Mouse (Mus musculus): ENCODE results near the gene Scaf11. TPM values are rescaled to one million over a fixed set of nuclear protein-coding genes. Genes with fewer than 3 reads are reported as not detected.
"Not testable (repeated sequence)": the region's sequence is repeated elsewhere in the genome, so short reads cannot be mapped to it uniquely, and the experiment has no call there.

Gene Scaf11
- 44.1 and 47.4 TPM in 2 replicates for polyA plus RNA-seq (2015; fragmentation: Nextera tagmentation; extraction: Ambion mirVana)

DNA sequence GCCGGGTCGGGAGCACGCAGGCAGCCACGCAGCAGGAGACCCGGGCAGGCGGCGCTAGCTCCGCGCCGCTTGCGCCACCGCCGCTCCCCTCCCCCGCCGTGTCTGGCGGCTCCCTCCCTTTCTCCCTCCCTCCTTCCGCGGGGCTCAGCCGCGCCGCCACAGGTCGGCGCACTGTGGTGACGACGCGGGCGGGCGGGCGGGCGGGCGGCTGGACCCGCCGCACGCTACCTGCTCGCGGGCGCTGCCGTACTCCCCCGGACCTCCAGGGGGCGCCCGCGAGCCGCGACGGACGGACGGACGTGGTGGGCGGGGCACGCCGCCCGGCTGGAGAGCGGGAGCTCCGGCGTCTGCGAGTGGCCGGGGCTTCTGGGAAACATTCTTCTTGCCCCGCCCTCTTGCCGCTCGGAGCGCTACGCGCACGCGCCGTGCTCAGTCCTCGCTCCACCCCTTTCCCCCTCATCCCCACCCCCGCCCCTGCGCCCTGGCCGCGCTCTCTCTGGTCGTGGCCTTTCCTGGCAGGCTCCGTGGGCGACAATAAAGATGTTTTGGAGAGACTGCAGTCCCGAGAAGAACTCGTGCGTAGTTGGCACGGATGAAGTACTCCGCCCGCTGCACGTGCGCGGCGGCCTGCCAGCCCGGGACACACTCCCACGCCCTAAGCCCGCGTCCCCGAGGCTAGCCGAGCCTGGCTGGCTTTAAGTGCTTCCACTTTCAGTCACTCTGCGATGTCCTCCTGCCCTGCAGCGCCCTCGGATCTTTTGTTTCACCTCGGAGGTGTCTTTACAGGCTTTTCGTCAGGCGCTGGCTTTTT is at the start of gene Scaf11:
Gene Scaf11, minus strand, starts transcription at position 114 of the 811 bp plus-strand sequence.
- Histone ChIP-seq H3K27me3 (ENCODE audit: control insufficient read depth, insufficient read depth, low read length) (no peaks in the 10 kb centered on the region), H3K4me2 (replicated peaks; ENCODE audit: low read depth) (peak within 1 kb of the TSS; percentile 88), H3K4me3 (ENCODE audit: low read depth, low read length) (peak within 1 kb of the TSS; percentile 93), H3K27ac (replicated peaks) (peak within 1 kb of the TSS; percentile 100), H3K9ac (ENCODE audit: low read length) (peak within 1 kb of the TSS; percentile 98), H3K4me1 (replicated peaks; ENCODE audit: control insufficient read depth, insufficient read depth) (no peaks in the 10 kb centered on the region; the same call in 1 of the 2 replicates), H3K9me3 (ENCODE audit: control insufficient read depth, low read length) (no peaks in the 10 kb centered on the region), H3K36me3 (ENCODE audit: control insufficient read depth, insufficient read depth, low read length) (no peaks in the 10 kb centered on the region)
- no peak for TF ChIP-seq EP300 (optimal IDR thresholded peaks at IDR 0.05)
- peak; percentile 77 for TF ChIP-seq CTCF (IDR thresholded peaks at IDR 0.05; ENCODE audit: low read depth)
- ATAC-seq (ENCODE audit: low FRiP score, low TSS enrichment), result peak; percentile 94
- WGBS, result under 1% methylated on average over 48 of the region's 96 CpGs
- DNase-seq (ENCODE audit: low spot score), result peak; percentile 97

DNA sequence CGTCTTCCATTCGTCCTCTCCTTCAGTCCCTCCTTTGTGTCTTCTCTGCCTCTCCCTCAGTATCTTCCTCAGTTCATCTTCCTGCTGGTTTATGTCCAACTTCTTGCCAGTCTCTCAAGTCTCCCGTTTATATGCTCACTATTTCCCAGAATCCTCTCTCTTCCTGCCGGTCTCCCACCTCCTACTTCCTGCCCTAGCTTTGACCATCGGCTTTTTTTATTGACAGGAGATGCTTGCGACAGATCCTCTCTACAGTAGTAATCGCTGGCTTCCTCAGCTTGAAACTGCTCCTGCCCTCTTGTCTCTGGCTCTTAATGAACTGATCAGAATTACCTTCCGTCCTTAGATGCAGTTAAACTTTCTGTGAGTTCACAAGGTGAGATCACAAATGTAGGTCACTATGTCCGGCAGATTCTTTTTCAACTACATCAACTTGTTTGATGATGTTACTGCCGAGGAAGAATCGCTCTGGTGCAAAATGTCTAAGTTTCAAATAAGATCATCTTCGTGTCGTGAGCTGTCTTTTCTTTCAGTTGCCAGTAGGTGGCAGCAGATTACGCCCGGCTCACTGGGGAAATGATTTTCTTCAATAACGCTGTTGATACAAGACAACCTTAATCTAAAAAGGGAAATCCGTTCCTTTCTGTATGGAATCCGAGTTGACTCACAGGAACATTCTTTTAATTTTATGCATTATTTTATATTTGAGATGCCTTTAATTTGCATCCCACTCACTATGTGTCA is 46.6 kb upstream of the Scaf11 start:
- WGBS, result 31% methylated on average over 18 of the region's 18 CpGs
- DNase-seq (ENCODE audit: low spot score) (peak; percentile 51), ATAC-seq (ENCODE audit: low FRiP score, low TSS enrichment) (peak; percentile 24; the same call in 1 of the 2 replicates)
- no peaks in the 10 kb centered on the region for H3K27me3 ChIP-seq (ENCODE audit: control insufficient read depth, insufficient read depth, low read length)
- TF ChIP-seq CTCF (IDR thresholded peaks at IDR 0.05; ENCODE audit: low read depth) (peak; percentile 91), EP300 (optimal IDR thresholded peaks at IDR 0.05) (no peak)
- peak overlapping the region; percentile 29; the same call in 1 of the 2 replicates for H3K4me3 ChIP-seq (ENCODE audit: low read depth, low read length)
- H3K4me2 ChIP-seq (replicated peaks; ENCODE audit: low read depth), result peak overlapping the region; percentile 49
- no peaks in the 10 kb centered on the region for H3K9me3 ChIP-seq (ENCODE audit: control insufficient read depth, low read length)
- no peak overlapping the region for H3K27ac ChIP-seq (replicated peaks)
- no peaks in the 10 kb centered on the region for H3K36me3 ChIP-seq (ENCODE audit: control insufficient read depth, insufficient read depth, low read length)
- peak overlapping the region; percentile 27; the same call in 1 of the 2 replicates for H3K9ac ChIP-seq (ENCODE audit: low read length)
- no peaks in the 10 kb centered on the region for H3K4me1 ChIP-seq (replicated peaks; ENCODE audit: control insufficient read depth, insufficient read depth)

DNA sequence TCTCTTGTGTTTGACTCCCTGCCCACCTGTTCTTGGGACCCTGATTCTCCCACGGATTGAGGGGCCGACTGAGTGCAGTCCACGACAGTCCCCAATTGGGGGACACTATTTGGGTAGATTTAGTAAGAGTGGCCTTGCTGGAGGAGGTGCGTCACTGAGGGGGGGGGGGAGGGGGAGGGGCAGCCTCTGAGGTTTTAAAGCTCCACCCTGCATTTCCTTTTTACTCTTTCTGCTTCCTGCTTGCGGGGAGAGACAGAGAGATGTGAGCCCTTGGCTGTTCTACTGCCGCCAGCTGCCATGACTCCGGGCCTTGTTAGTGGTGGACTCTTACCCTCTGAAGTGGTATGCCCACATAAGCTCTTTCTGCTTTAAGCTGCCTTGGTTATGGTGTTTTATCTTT is 37.0 kb upstream of the Scaf11 start:
- no peaks in the 10 kb centered on the region for H3K36me3 ChIP-seq (ENCODE audit: control insufficient read depth, insufficient read depth, low read length)
- ATAC-seq (ENCODE audit: low FRiP score, low TSS enrichment) (no peak), DNase-seq (ENCODE audit: low spot score) (no peak)
- TF ChIP-seq CTCF (IDR thresholded peaks at IDR 0.05; ENCODE audit: low read depth), result no peak
- TF ChIP-seq EP300 (optimal IDR thresholded peaks at IDR 0.05), result no peak
- H3K9ac ChIP-seq (ENCODE audit: low read length), result no peak overlapping the region
- no peaks in the 10 kb centered on the region for H3K27me3 ChIP-seq (ENCODE audit: control insufficient read depth, insufficient read depth, low read length)
- no peaks in the 10 kb centered on the region for H3K4me1 ChIP-seq (replicated peaks; ENCODE audit: control insufficient read depth, insufficient read depth)
- H3K4me2 ChIP-seq (replicated peaks; ENCODE audit: low read depth), result no peak overlapping the region
- 89% methylated on average over 7 of the region's 7 CpGs for WGBS
- H3K9me3 ChIP-seq (ENCODE audit: control insufficient read depth, low read length), result no peaks in the 10 kb centered on the region
- no peak overlapping the region for H3K4me3 ChIP-seq (ENCODE audit: low read depth, low read length)
- H3K27ac ChIP-seq (replicated peaks), result no peak overlapping the region

DNA sequence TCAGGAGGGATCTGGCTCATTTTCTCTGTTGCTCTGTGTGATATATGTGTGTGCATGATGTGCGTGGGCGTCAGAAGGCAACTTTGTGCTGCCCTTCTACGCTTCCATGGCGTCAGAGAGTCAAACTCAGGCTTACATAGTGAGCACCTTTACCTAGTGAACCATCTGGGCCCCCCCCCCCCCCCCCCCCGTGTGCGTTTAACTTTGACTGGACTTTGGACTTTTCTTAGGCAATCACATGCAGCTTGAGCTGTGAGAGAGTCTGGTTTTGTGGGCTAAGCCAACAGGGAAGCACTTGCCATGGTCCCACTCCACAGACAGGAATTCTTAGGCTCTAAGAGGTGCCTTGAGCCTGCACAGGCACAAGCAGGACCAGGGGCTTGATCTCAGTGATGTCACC is 33.6 kb upstream of the Scaf11 start:
- H3K9me3 ChIP-seq (ENCODE audit: control insufficient read depth, low read length), result no peaks in the 10 kb centered on the region
- no peak for TF ChIP-seq CTCF (IDR thresholded peaks at IDR 0.05; ENCODE audit: low read depth)
- no peak for TF ChIP-seq EP300 (optimal IDR thresholded peaks at IDR 0.05)
- H3K4me2 ChIP-seq (replicated peaks; ENCODE audit: low read depth), result no peak overlapping the region
- H3K27me3 ChIP-seq (ENCODE audit: control insufficient read depth, insufficient read depth, low read length), result no peaks in the 10 kb centered on the region
- DNase-seq (ENCODE audit: low spot score) (peak; percentile 25), ATAC-seq (ENCODE audit: low FRiP score, low TSS enrichment) (peak; percentile 53)
- no peaks in the 10 kb centered on the region for H3K36me3 ChIP-seq (ENCODE audit: control insufficient read depth, insufficient read depth, low read length)
- no peak overlapping the region for H3K4me3 ChIP-seq (ENCODE audit: low read depth, low read length)
- H3K27ac ChIP-seq (replicated peaks), result no peak overlapping the region
- WGBS, result 80% methylated on average over 6 of the region's 6 CpGs
- no peak overlapping the region for H3K9ac ChIP-seq (ENCODE audit: low read length)
- no peaks in the 10 kb centered on the region for H3K4me1 ChIP-seq (replicated peaks; ENCODE audit: control insufficient read depth, insufficient read depth)

DNA sequence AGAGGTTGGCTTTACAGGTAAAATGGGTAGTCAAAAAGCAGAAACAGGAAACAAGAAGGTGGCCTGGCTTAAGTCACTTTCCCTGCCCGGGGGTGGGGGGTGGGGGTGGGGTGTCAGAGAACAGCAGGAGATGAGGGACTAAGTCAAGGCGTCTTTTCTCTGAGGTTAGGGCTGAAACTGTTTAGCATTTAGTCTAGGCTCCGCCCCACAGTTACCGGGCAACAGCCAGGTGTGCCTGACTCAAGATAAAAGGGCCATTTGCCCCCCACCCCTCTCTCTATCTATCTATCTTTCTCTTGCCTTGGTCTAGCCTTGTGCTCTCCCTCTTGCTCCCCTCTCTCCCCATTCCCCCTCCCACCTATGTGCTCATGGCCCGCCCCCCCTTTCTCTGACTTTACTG is 32.9 kb upstream of the Scaf11 start:
- WGBS, result 62% methylated on average over 5 of the region's 5 CpGs
- DNase-seq (ENCODE audit: low spot score) (no peak), ATAC-seq (ENCODE audit: low FRiP score, low TSS enrichment) (no peak)
- no peaks in the 10 kb centered on the region for H3K9me3 ChIP-seq (ENCODE audit: control insufficient read depth, low read length)
- no peaks in the 10 kb centered on the region for H3K4me1 ChIP-seq (replicated peaks; ENCODE audit: control insufficient read depth, insufficient read depth)
- H3K4me2 ChIP-seq (replicated peaks; ENCODE audit: low read depth), result no peak overlapping the region
- H3K36me3 ChIP-seq (ENCODE audit: control insufficient read depth, insufficient read depth, low read length), result no peaks in the 10 kb centered on the region
- H3K4me3 ChIP-seq (ENCODE audit: low read depth, low read length), result no peak overlapping the region
- H3K9ac ChIP-seq (ENCODE audit: low read length), result no peak overlapping the region
- H3K27me3 ChIP-seq (ENCODE audit: control insufficient read depth, insufficient read depth, low read length), result no peaks in the 10 kb centered on the region
- no peak overlapping the region for H3K27ac ChIP-seq (replicated peaks)
- TF ChIP-seq CTCF (IDR thresholded peaks at IDR 0.05; ENCODE audit: low read depth) (no peak), EP300 (optimal IDR thresholded peaks at IDR 0.05) (no peak)

DNA sequence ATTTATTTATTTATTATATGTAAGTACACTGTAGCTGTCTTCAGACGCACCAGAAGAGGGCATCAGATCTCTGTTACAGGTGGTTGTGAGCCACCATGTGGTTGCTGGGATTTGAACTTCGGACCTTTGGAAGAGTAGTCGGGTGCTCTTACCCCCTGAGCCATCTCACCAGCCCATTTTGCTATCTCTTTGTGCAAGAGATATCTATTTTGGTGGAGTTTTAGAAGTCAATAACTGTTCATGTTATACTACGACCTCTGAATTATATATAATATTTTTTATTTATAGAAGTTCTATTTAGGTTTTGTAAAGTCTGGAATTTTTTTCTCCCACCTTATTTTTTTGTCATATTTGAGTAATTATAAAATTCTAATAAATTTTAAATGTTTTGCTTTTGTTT is 32.3 kb upstream of the Scaf11 start:
- not testable (repeated sequence) for H3K4me3 ChIP-seq (ENCODE audit: low read depth, low read length); ATAC-seq (ENCODE audit: low FRiP score, low TSS enrichment); H3K27ac ChIP-seq (replicated peaks); H3K9me3 ChIP-seq (ENCODE audit: control insufficient read depth, low read length); H3K27me3 ChIP-seq (ENCODE audit: control insufficient read depth, insufficient read depth, low read length); H3K4me1 ChIP-seq (replicated peaks; ENCODE audit: control insufficient read depth, insufficient read depth); H3K36me3 ChIP-seq (ENCODE audit: control insufficient read depth, insufficient read depth, low read length); H3K9ac ChIP-seq (ENCODE audit: low read length); DNase-seq (ENCODE audit: low spot score); H3K4me2 ChIP-seq (replicated peaks; ENCODE audit: low read depth)
- 94% methylated on average over 4 of the region's 4 CpGs for WGBS
